Mouse (Mus musculus) hindlimb bud, embryonic 11.5 days (tissue): ENCODE data around the gene Kcnj10.

Source experiments
- DNase-seq: peaks from one replicate; pipeline ENCODE4 v3.0.0-alpha.2; 2012; ENCODE audit warnings: low read depth, low spot score; ENCODE audit errors: extremely low spot score

The Kcnj10 gene

GRCm38 (mm10) chr1:172340729-172341321, at the start of gene Kcnj10:
Gene Kcnj10, plus strand, starts transcription at chr1:172341210.
- DNase-seq = no peak

- DNase-seq = no peak
These were observed 48.1 kb upstream of the Kcnj10 start for GRCm38 (mm10) chr1:172292880-172293279.

- no peak for DNase-seq
These were observed 47.6 kb upstream of the Kcnj10 start for GRCm38 (mm10) chr1:172293449-172293848.

GRCm38 (mm10) chr1:172295751-172296197, 45.2 kb upstream of the Kcnj10 start:
- DNase-seq = no peak

GRCm38 (mm10) chr1:172296816-172297510, 44.0 kb upstream of the Kcnj10 start:
- DNase-seq = no peak

- no peak for DNase-seq
These were observed 43.1 kb upstream of the Kcnj10 start, which contains the start of gene Atp1a2 for GRCm38 (mm10) chr1:172297611-172298537. Gene Atp1a2, minus strand, starts transcription at chr1:172298064.

- DNase-seq = no peak
These were observed 41.5 kb upstream of the Kcnj10 start for GRCm38 (mm10) chr1:172299528-172299927.

GRCm38 (mm10) chr1:172300247-172300646, 40.8 kb upstream of the Kcnj10 start:
- no peak for DNase-seq

- DNase-seq = no peak
These were observed 39.8 kb upstream of the Kcnj10 start for GRCm38 (mm10) chr1:172301180-172301579.

- no peak for DNase-seq
These were observed 38.7 kb upstream of the Kcnj10 start for GRCm38 (mm10) chr1:172302311-172302710.

- DNase-seq = no peak
These were observed 38.2 kb upstream of the Kcnj10 start for GRCm38 (mm10) chr1:172302851-172303250.

GRCm38 (mm10) chr1:172304443-172304842, 36.6 kb upstream of the Kcnj10 start:
- DNase-seq = no peak

GRCm38 (mm10) chr1:172305153-172305552, 35.9 kb upstream of the Kcnj10 start:
- DNase-seq = no peak

GRCm38 (mm10) chr1:172305635-172306034, 35.4 kb upstream of the Kcnj10 start:
- DNase-seq = no peak

GRCm38 (mm10) chr1:172306196-172306595, 34.8 kb upstream of the Kcnj10 start:
- no peak for DNase-seq

- no peak for DNase-seq
These were observed 34.1 kb upstream of the Kcnj10 start for GRCm38 (mm10) chr1:172306885-172307284.

GRCm38 (mm10) chr1:172307936-172308335, 33.1 kb upstream of the Kcnj10 start:
- no peak for DNase-seq

- DNase-seq = no peak
These were observed 32.6 kb upstream of the Kcnj10 start for GRCm38 (mm10) chr1:172308409-172308808.

- DNase-seq = peak; percentile 99
These were observed 31.2 kb upstream of the Kcnj10 start for GRCm38 (mm10) chr1:172309699-172310398.

GRCm38 (mm10) chr1:172311248-172311906, 29.6 kb upstream of the Kcnj10 start:
- DNase-seq = no peak
